Mouse (Mus musculus) bone marrow macrophage, adult 2 months (primary cell): ENCODE data around the gene Ccnb2. TPM values are rescaled to one million over a fixed set of nuclear protein-coding genes. Genes with fewer than 3 reads are reported as not detected.

Experiments used
- H3K27ac ChIP-seq: 2 replicates; pipeline ENCODE4 v1.5.1; 2012; ENCODE audit warnings: low read depth, low read length; ENCODE audit not compliant: insufficient read depth
- H3K4me1 ChIP-seq: 2 replicates; pipeline ENCODE4 v1.6.1; 2012; ENCODE audit warnings: low read length; ENCODE audit not compliant: control insufficient read depth, insufficient read depth
- H3K4me3 ChIP-seq: 2 replicates; pipeline ENCODE4 v1.5.1; 2012; ENCODE audit warnings: mild to moderate bottlenecking, low read length, moderate library complexity; ENCODE audit not compliant: insufficient read depth
- CTCF ChIP-seq: IDR thresholded peaks from 2 replicates; pipeline ENCODE4 v1.5.1; 2012; ENCODE audit warnings: low read depth, mild to moderate bottlenecking, low read length, moderate library complexity
- POLR2A ChIP-seq: IDR thresholded peaks from 2 replicates; pipeline ENCODE4 v1.6.1; 2012; ENCODE audit warnings: mild to moderate bottlenecking, low read depth, low read length, borderline replicate concordance
- polyA plus RNA-seq: library from polyadenylated mRNA; stranded (reverse); fragments of >200 nt; gene quantifications from 2 replicates; pipeline ENCODE4 v1.2.4, GENCODE M21; 2012; ENCODE audit not compliant: missing spikeins, insufficient read depth, insufficient read length

Ccnb2 gene
- polyA plus RNA-seq, 1 experiment, result 61.3 TPM

GRCm38 (mm10) chr9:70359402-70360131 is 61.8 kb downstream of the Ccnb2 start:
- Histone ChIP-seq H3K4me1 (peaks cover 8% of the 10 kb centered on the region), H3K27ac (no peak overlapping the region), H3K4me3 (no peak overlapping the region)
- TF ChIP-seq POLR2A (no peak), CTCF (no peak)

Other genes with a start within 250 kb of the Ccnb2 start
- 78.8 and 86.6 TPM in 2 replicates for gene Myo1e, start 214.2 kb downstream of the Ccnb2 start, polyA plus RNA-seq
- gene Rnf111, start 82.2 kb upstream of the Ccnb2 start, polyA plus RNA-seq, result 55.3 and 61.9 TPM in 2 replicates
- gene Sltm, start 121.2 kb upstream of the Ccnb2 start, polyA plus RNA-seq, result 50.8 and 56.3 TPM in 2 replicates
- gene Gm10642, start 234.7 kb upstream of the Ccnb2 start, polyA plus RNA-seq, result 2.0 and 3.0 TPM in 2 replicates
- gene Mindy2, start 235.6 kb upstream of the Ccnb2 start, polyA plus RNA-seq, result 31.5 and 33.9 TPM in 2 replicates